Mouse (Mus musculus) inflammation-experienced regulatory T-cells, adult 6 months (primary cell): ENCODE data around the gene Mad2l1. TPM values are rescaled to one million over a fixed set of nuclear protein-coding genes. Genes with fewer than 3 reads are reported as not detected.
A peak's percentile ranks its signal among the peaks of the same experiment; 100 is the strongest.

ENCODE experiments used
- ATAC-seq: one replicate; pipeline ENCODE4 v1.8.0; 2017
- polyA plus RNA-seq, 3 experiments: library from polyadenylated mRNA; unstranded; fragments of 100-300 nt; shearing (Covaris generic); gene quantifications; one replicate each; pipeline ENCODE4 v1.2.1; 2017

Mad2l1 gene
- 100 to 1,000 TPM in 1 of 3 experiments, 10 to 100 TPM in 2; 27.1 to 108 (median 32.2) TPM for polyA plus RNA-seq

- ATAC-seq = peak; percentile 94
These were observed at the start of gene Mad2l1 for GRCm38 (mm10) chr6:66535028-66535862. Mad2l1 (plus strand) TSS chr6:66535390.

GRCm38 (mm10) chr6:66493685-66494084 lies 41.5 kb upstream of the Mad2l1 start:
- ATAC-seq = no peak

DNA sequence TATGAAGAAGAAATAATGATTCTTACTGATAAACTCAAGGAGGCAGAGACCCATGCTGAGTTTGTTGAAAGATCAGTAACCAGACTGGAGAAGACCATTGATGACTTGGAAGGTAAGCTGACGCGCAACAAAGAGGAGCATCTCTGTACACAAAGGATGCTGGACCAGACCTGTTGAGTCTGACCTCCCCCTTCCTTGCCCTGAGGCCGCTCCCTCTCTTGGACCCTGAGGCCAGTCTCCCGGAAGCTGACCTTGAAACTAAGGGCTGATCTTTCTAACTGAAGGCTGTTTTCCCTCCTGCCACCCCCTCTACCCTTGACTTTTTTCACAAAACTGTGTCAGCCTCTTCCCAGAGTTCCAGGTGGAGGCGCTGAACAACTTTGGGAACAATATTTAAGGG lies 18.8 kb upstream of the Mad2l1 start:
- ATAC-seq = no peak

GRCm38 (mm10) chr6:66528386-66528785 lies 6.8 kb upstream of the Mad2l1 start:
- no peak for ATAC-seq

GRCm38 (mm10) chr6:66533241-66533640 lies 1.9 kb upstream of the Mad2l1 start:
- ATAC-seq = no peak

DNA sequence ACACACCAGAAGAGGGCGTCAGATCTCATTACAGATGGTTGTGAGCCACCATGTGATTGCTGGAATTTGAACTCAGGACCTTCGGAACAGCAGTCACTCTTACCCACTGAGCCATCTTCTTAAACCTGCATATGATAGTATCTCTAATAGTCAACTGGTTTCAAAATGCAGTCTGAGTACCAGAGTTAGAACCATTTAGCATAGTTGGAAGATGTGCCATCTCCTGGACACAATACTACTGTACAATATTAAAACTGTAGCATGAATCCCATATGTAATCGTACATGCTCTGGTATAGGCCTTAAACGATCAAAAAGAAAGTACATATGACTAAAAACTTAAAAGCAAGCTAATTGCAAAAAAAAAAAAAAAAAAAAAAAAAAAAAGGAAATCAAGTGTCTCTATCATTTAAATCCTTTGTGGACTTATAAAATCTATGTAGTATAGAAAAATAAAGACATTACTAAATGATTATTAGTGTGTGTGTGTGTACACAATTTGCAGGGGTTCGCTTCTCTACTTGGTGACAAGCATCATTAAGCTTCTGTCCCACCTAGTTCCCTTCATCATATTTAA lies 736 bp upstream of the Mad2l1 start:
- ATAC-seq = no peak

- no peak for ATAC-seq
These were observed 776 bp downstream of the Mad2l1 start for GRCm38 (mm10) chr6:66535966-66536365.

GRCm38 (mm10) chr6:66559996-66560395 lies 24.8 kb downstream of the Mad2l1 start, which contains the start of gene Vmn1r32:
Vmn1r32 (minus strand) TSS chr6:66560096.
- no peak for ATAC-seq

- no peak for ATAC-seq
These were observed 60.6 kb downstream of the Mad2l1 start for GRCm38 (mm10) chr6:66595804-66596203.

Other genes with a start within 250 kb of the Mad2l1 start
- under 1 TPM in 1 of 3 experiments, not detected in 2; 0.16 TPM for gene Vmn1r32, start 24.7 kb downstream of the Mad2l1 start, polyA plus RNA-seq
- not detected for gene Vmn1r33, start 82.9 kb downstream of the Mad2l1 start, polyA plus RNA-seq
- gene Vmn1r34, start 108.5 kb downstream of the Mad2l1 start, polyA plus RNA-seq = not detected
- gene Vmn1r35, start 150.5 kb downstream of the Mad2l1 start, polyA plus RNA-seq = not detected
- gene Vmn1r36, start 183.8 kb downstream of the Mad2l1 start, polyA plus RNA-seq = not detected
- gene Vmn1r37, start 194.0 kb downstream of the Mad2l1 start, polyA plus RNA-seq = not detected
- gene Vmn1r38, start 247.2 kb downstream of the Mad2l1 start, polyA plus RNA-seq = under 1 TPM in 2 of 3 experiments, not detected in 1; 0.10 to 0.12 TPM